Mouse (Mus musculus) spleen, postnatal 14 days (tissue): ENCODE measurements around the gene Oog4.
A peak's percentile ranks its signal among the peaks of the same experiment; 100 is the strongest.
"Not testable (repeated sequence)": the region's sequence is repeated elsewhere in the genome, so short reads cannot be mapped to it uniquely, and the experiment has no call there.

Experiments used
- DNase-seq, 2 experiments: peaks; one replicate each; pipeline ENCODE4 v3.0.0; 2021 to 2022; ENCODE audit warnings: low spot score in 2 of 2

Gene Oog4

GRCm38 (mm10) chr4:143450224-143450623 lies at the start of gene Oog4:
Oog4 (minus strand) TSS chr4:143450324.
- no peak for DNase-seq

- not testable (repeated sequence) for DNase-seq
Observed at GRCm38 (mm10) chr4:143426770-143427169, 23.4 kb downstream of the Oog4 start.

- DNase-seq: no peak
Observed at GRCm38 (mm10) chr4:143414121-143414520, 36.0 kb downstream of the Oog4 start.

- DNase-seq: no peak
Observed at GRCm38 (mm10) chr4:143413621-143414020, 36.5 kb downstream of the Oog4 start.

GRCm38 (mm10) chr4:143412219-143413092 lies 37.7 kb downstream of the Oog4 start, which contains the start of gene Pramef8:
Pramef8 (plus strand) TSS chr4:143412426.
- peak; percentile 67 to 74 for DNase-seq

GRCm38 (mm10) chr4:143411566-143412218 lies 38.4 kb downstream of the Oog4 start:
- DNase-seq: no peak

GRCm38 (mm10) chr4:143394181-143394580 lies 55.9 kb downstream of the Oog4 start, which contains the start of gene Pramel1:
Pramel1 (plus strand) TSS chr4:143394428.
- DNase-seq: no peak

- no peak for DNase-seq
Observed at GRCm38 (mm10) chr4:143388955-143389702, 61.0 kb downstream of the Oog4 start.
